Mouse (Mus musculus) MEL (cell line): ENCODE results near the gene Grrp1. TPM values are rescaled to one million over a fixed set of nuclear protein-coding genes. Genes with fewer than 3 reads are reported as not detected.
A peak's percentile ranks its signal among the peaks of the same experiment; 100 is the strongest.

Source experiments
- DNase-seq: peaks from one replicate; pipeline ENCODE4 v3.0.0; 2011; ENCODE audit warnings: low read depth, low spot score
- H3K27ac ChIP-seq: 2 replicates; pipeline ENCODE4 v1.5.1; 2012; ENCODE audit warnings: low read depth, mild to moderate bottlenecking, control low read depth, low read length, moderate library complexity; ENCODE audit not compliant: control insufficient read depth
- H3K27me3 ChIP-seq, 2 experiments: fragments of 150-350 bp in 1 of 2; sonication (generic) in 1 of 2; 2 replicates each; pipeline ENCODE4 v1.6.1; 2012; ENCODE audit warnings: low read length in 2 of 2, mild to moderate bottlenecking in 2 of 2, improper control_type of control experiment in 1 of 2, moderate library complexity in 1 of 2; ENCODE audit not compliant: insufficient read depth in 2 of 2, control insufficient read depth in 1 of 2
- H3K36me3 ChIP-seq, 2 experiments: 2 replicates each; pipeline ENCODE4 v1.6.1; 2012 to 2014; ENCODE audit warnings: low read length in 2 of 2, improper control_type of control experiment in 1 of 2, inconsistent platforms in 1 of 2, mild to moderate bottlenecking in 1 of 2; ENCODE audit not compliant: insufficient read depth in 2 of 2, control insufficient read depth in 1 of 2
- H3K4me1 ChIP-seq, 2 experiments: fragments of 150-350 bp in 1 of 2; sonication (generic) in 1 of 2; 2 replicates each; pipeline ENCODE4 v1.6.1; 2012; ENCODE audit warnings: low read length in 2 of 2, improper control_type of control experiment in 1 of 2, mild to moderate bottlenecking in 1 of 2; ENCODE audit not compliant: insufficient read depth in 2 of 2, control insufficient read depth in 1 of 2
- H3K4me3 ChIP-seq, 2 experiments: fragments of 150-350 bp in 1 of 2; sonication (generic) in 1 of 2; 2 replicates each; pipeline ENCODE4 v1.5.1; 2012; ENCODE audit warnings: low read depth in 2 of 2, low read length in 2 of 2, mild to moderate bottlenecking in 2 of 2, moderate library complexity in 2 of 2, control low read depth in 1 of 2, improper control_type of control experiment in 1 of 2; ENCODE audit not compliant: control insufficient read depth in 1 of 2, insufficient read depth in 1 of 2
- H3K79me2 ChIP-seq: 2 replicates; pipeline ENCODE4 v1.6.1; 2012; ENCODE audit warnings: mild to moderate bottlenecking, low read length, moderate library complexity; ENCODE audit not compliant: control insufficient read depth, poor library complexity, insufficient read depth
- H3K9ac ChIP-seq: 2 replicates; pipeline ENCODE4 v1.6.1; 2012; ENCODE audit warnings: low read depth, mild to moderate bottlenecking, control low read depth, low read length, moderate library complexity; ENCODE audit not compliant: control insufficient read depth, poor library complexity, severe bottlenecking
- H3K9me3 ChIP-seq: fragments of 150-350 bp; sonication (generic); replicated peaks from 2 replicates; pipeline ENCODE4 v1.6.1; 2012; ENCODE audit warnings: mild to moderate bottlenecking, low read length, improper control_type of control experiment, moderate library complexity; ENCODE audit not compliant: insufficient read depth
- BHLHE40 ChIP-seq: IDR thresholded peaks from 2 replicates; pipeline ENCODE4 v1.6.1; 2012; ENCODE audit warnings: low read depth, mild to moderate bottlenecking, inconsistent platforms, low read length, improper control_type of control experiment, borderline replicate concordance
- CHD1 ChIP-seq: IDR thresholded peaks from 2 replicates; pipeline ENCODE4 v1.6.1; 2012; ENCODE audit warnings: low read depth, mild to moderate bottlenecking, inconsistent platforms, low read length, improper control_type of control experiment
- CHD2 ChIP-seq: IDR thresholded peaks from 2 replicates; pipeline ENCODE4 v1.6.1; 2011; ENCODE audit warnings: low read length, improper control_type of control experiment
- CTCF ChIP-seq, 3 experiments: IDR thresholded peaks in 2 of 3; conservative IDR thresholded peaks in 1 of 3; 2 replicates each; pipeline ENCODE4 v1.5.1; 2011 to 2012; ENCODE audit warnings: low read length in 3 of 3, low read depth in 2 of 3, mild to moderate bottlenecking in 2 of 3, improper control_type of control experiment in 1 of 3, inconsistent platforms in 1 of 3, mixed read lengths in 1 of 3, moderate library complexity in 1 of 3; ENCODE audit not compliant: control insufficient read depth in 1 of 3, insufficient read depth in 1 of 3, poor library complexity in 1 of 3, severe bottlenecking in 1 of 3
- E2F4 ChIP-seq: IDR thresholded peaks from 2 replicates; pipeline ENCODE4 v1.6.1; 2011; ENCODE audit warnings: low read depth, low read length, improper control_type of control experiment, borderline replicate concordance
- ETS1 ChIP-seq: IDR thresholded peaks from 2 replicates; pipeline ENCODE4 v1.6.1; 2012; ENCODE audit warnings: low read depth, mild to moderate bottlenecking, inconsistent platforms, low read length, improper control_type of control experiment, moderate library complexity
- JUND ChIP-seq: IDR thresholded peaks from 2 replicates; pipeline ENCODE4 v1.6.1; 2011; ENCODE audit warnings: low read depth, mild to moderate bottlenecking, improper control_type of control experiment, low read length
- MAFK ChIP-seq: IDR thresholded peaks from 2 replicates; pipeline ENCODE4 v1.6.1; 2011; ENCODE audit warnings: low read depth, mild to moderate bottlenecking, low read length, improper control_type of control experiment, borderline replicate concordance
- MAX ChIP-seq: IDR thresholded peaks from 2 replicates; pipeline ENCODE4 v1.6.1; 2011; ENCODE audit warnings: low read length, improper control_type of control experiment
- NRF1 ChIP-seq: IDR thresholded peaks from 2 replicates; pipeline ENCODE4 v1.6.1; 2014; ENCODE audit warnings: low read depth, mild to moderate bottlenecking, inconsistent platforms, low read length, improper control_type of control experiment, moderate library complexity; ENCODE audit not compliant: poor library complexity, insufficient read depth, severe bottlenecking
- RAD21 ChIP-seq: IDR thresholded peaks from 2 replicates; pipeline ENCODE4 v1.6.1; 2011; ENCODE audit warnings: mild to moderate bottlenecking, low read depth, low read length, improper control_type of control experiment
- RCOR1 ChIP-seq: IDR thresholded peaks from 2 replicates; pipeline ENCODE4 v1.6.1; 2012; ENCODE audit warnings: low read depth, mild to moderate bottlenecking, inconsistent platforms, low read length, improper control_type of control experiment
- SIN3A ChIP-seq: IDR thresholded peaks from 2 replicates; pipeline ENCODE4 v1.6.1; 2012; ENCODE audit warnings: low read length, improper control_type of control experiment, inconsistent platforms
- SMC3 ChIP-seq: IDR thresholded peaks from 2 replicates; pipeline ENCODE4 v1.6.1; 2011; ENCODE audit warnings: low read depth, low read length, improper control_type of control experiment
- TAL1 ChIP-seq: IDR thresholded peaks from 2 replicates; pipeline ENCODE4 v1.6.1; 2012; ENCODE audit warnings: mild to moderate bottlenecking, inconsistent platforms, low read length, moderate library complexity, mixed read lengths
- TBP ChIP-seq: IDR thresholded peaks from 2 replicates; pipeline ENCODE4 v1.8.0; 2011; ENCODE audit warnings: low read depth, low read length, improper control_type of control experiment
- UBTF ChIP-seq: IDR thresholded peaks from 2 replicates; pipeline ENCODE4 v1.6.1; 2012; ENCODE audit warnings: low read depth, mild to moderate bottlenecking, inconsistent platforms, low read length, improper control_type of control experiment, moderate library complexity, borderline replicate concordance; ENCODE audit not compliant: insufficient read depth
- USF2 ChIP-seq, 2 experiments: IDR thresholded peaks; 2 replicates each; pipeline ENCODE4 v1.6.1; 2011 to 2012; ENCODE audit warnings: improper control_type of control experiment in 2 of 2, low read length in 2 of 2, borderline replicate concordance in 1 of 2, inconsistent platforms in 1 of 2, low read depth in 1 of 2, mild to moderate bottlenecking in 1 of 2; ENCODE audit not compliant: insufficient read depth in 1 of 2
- ZC3H11A ChIP-seq: IDR thresholded peaks from 2 replicates; pipeline ENCODE4 v1.6.1; 2012; ENCODE audit warnings: low read depth, mild to moderate bottlenecking, inconsistent platforms, low read length, improper control_type of control experiment
- polyA plus RNA-seq, 2 experiments: library from polyadenylated mRNA; stranded (reverse) in 1 of 2; unstranded in 1 of 2; fragments of >175 nt in 1 of 2; fragments of >200 nt in 1 of 2; gene quantifications; 2 replicates each; pipeline versions ENCODE4 v1.2.1 to v1.2.4; 2012; ENCODE audit warnings: low replicate concordance in 2 of 2, low read depth in 1 of 2; ENCODE audit not compliant: insufficient read length in 2 of 2, insufficient read depth in 1 of 2, missing spikeins in 1 of 2
- total RNA-seq: library from RNA; depleted of rRNA; stranded (reverse); fragments of 300-350 nt; gene quantifications from 2 replicates; pipeline ENCODE4 v1.2.3, GENCODE M21; 2012

Gene Grrp1
- total and polyA plus RNA-seq, 3 experiments, result not detected

- peak; percentile 79 for TF ChIP-seq TAL1
- TF ChIP-seq CTCF (IDR thresholded peaks at IDR 0.05 in 2 of 3, conservative IDR thresholded peaks at IDR 0.05 in 1 of 3; ENCODE audit: control insufficient read depth in 1 of 3, insufficient read depth in 1 of 3, low read depth in 2 of 3, low read length in 3 of 3, poor library complexity in 1 of 3, severe bottlenecking in 1 of 3), result no peak
- no peak for TF ChIP-seq UBTF
- no peak for TF ChIP-seq SMC3
- TF ChIP-seq NRF1, result no peak
- TF ChIP-seq ETS1, result peak; percentile 55; the same call in 1 of the 2 replicates
- TF ChIP-seq ZC3H11A, result no peak
- peak; percentile 64; the same call in 1 of the 2 replicates for TF ChIP-seq BHLHE40
- TF ChIP-seq SIN3A, result peak; percentile 80
- TF ChIP-seq MAX, result peak; percentile 38; the same call in 1 of the 2 replicates
- no peak for TF ChIP-seq JUND
- TF ChIP-seq CHD1, result 0 out of 2 replicates have a peak, but pooled peaks have one; percentile 13
- TF ChIP-seq USF2 (IDR thresholded peaks at IDR 0.05; ENCODE audit: borderline replicate concordance in 1 of 2, insufficient read depth in 1 of 2, low read depth in 1 of 2, low read length in 2 of 2), result no peak
- peak; percentile 53 for TF ChIP-seq TBP
- no peak for TF ChIP-seq MAFK
- no peak for TF ChIP-seq CHD2
- TF ChIP-seq E2F4, result no peak
- TF ChIP-seq, all 39 proteins: peak for 21
Observed at GRCm38 (mm10) chr4:134273417-134274345, 19.8 kb upstream of the Grrp1 start (continued).

- peaks cover 4 to 12% of the 10 kb centered on the region in 2 experiments; a peak in 3 of 4 replicates for H3K4me1 ChIP-seq
- H3K4me3 ChIP-seq, result peak overlapping the region; percentile 65 to 87
- peak overlapping the region; percentile 69 for H3K9ac ChIP-seq
- DNase-seq, result peak; percentile 58
- TF ChIP-seq JUND, result peak; percentile 59; the same call in 1 of the 2 replicates
- peak; percentile 70 for TF ChIP-seq RCOR1
- no peak for TF ChIP-seq RAD21
- TF ChIP-seq, all 39 proteins: peak for 2
- Histone ChIP-seq H3K27me3 (no peaks in the 10 kb centered on the region), H3K79me2 (no peaks in the 10 kb centered on the region; the same call in 1 of the 2 replicates), H3K9me3 (no peaks in the 10 kb centered on the region), H3K36me3 (peaks cover 4 to 10% of the 10 kb centered on the region in 2 experiments; a peak in 3 of 4 replicates), H3K27ac (peak overlapping the region; percentile 85)
Observed at GRCm38 (mm10) chr4:134272731-134273416, 19.0 kb upstream of the Grrp1 start.
